Mouse (Mus musculus) thymus, adult 2 months (tissue): Measurements from ENCODE around the gene Zbtb6. TPM values are rescaled to one million over a fixed set of nuclear protein-coding genes. Genes with fewer than 3 reads are reported as not detected.
A peak's percentile ranks its signal among the peaks of the same experiment; 100 is the strongest.

Source experiments
- DNase-seq: peaks from one replicate; pipeline ENCODE4 v3.0.0; 2021
- H3K27ac ChIP-seq: fragments of 200-500 bp; 2 replicates; pipeline ENCODE4 v1.5.1; 2012; ENCODE audit warnings: low read length, control low read depth; ENCODE audit not compliant: control insufficient read depth, insufficient read depth
- H3K27me3 ChIP-seq: fragments of 200-500 bp; 2 replicates; pipeline ENCODE4 v1.6.1; 2012; ENCODE audit warnings: mild to moderate bottlenecking, low read length, moderate library complexity, mixed read lengths; ENCODE audit not compliant: control insufficient read depth, insufficient read depth
- H3K36me3 ChIP-seq: fragments of 200-500 bp; 2 replicates; pipeline ENCODE4 v1.6.1; 2012; ENCODE audit warnings: mild to moderate bottlenecking, low read length, moderate library complexity; ENCODE audit not compliant: control insufficient read depth, insufficient read depth
- H3K4me1 ChIP-seq: fragments of 200-500 bp; replicated peaks from 2 replicates; pipeline ENCODE4 v1.6.1; 2012; ENCODE audit warnings: low read length; ENCODE audit not compliant: control insufficient read depth, insufficient read depth
- H3K4me3 ChIP-seq: fragments of 200-500 bp; 2 replicates; pipeline ENCODE4 v1.5.1; 2012; ENCODE audit warnings: mild to moderate bottlenecking, low read length, control low read depth, moderate library complexity; ENCODE audit not compliant: control insufficient read depth, insufficient read depth
- CTCF ChIP-seq: fragments of 200-500 bp; IDR thresholded peaks from 2 replicates; pipeline ENCODE4 v1.5.1; 2012; ENCODE audit warnings: mild to moderate bottlenecking, control low read depth, low read length, moderate library complexity, borderline replicate concordance; ENCODE audit not compliant: control insufficient read depth, poor library complexity, insufficient read depth; ENCODE audit errors: extremely low read depth
- POLR2A ChIP-seq: fragments of 200-500 bp; IDR thresholded peaks from 2 replicates; pipeline ENCODE4 v1.6.1; 2012; ENCODE audit warnings: mild to moderate bottlenecking, low read length, control low read depth, moderate library complexity; ENCODE audit not compliant: control insufficient read depth, poor library complexity, insufficient read depth; ENCODE audit errors: extremely low read depth
- WGBS: fragments of 180-500 bp; shearing (Covaris S2); methylation state at CpG from one replicate; pipeline ENCODE4 v1.1.7; 2018; 5-methylcytosine and 5-hydroxymethylcytosine counted together
- polyA plus RNA-seq: library from polyadenylated mRNA; depleted of rRNA; stranded (reverse); fragments of >200 nt; gene quantifications from 2 replicates; pipeline ENCODE4 v1.2.3, GENCODE M21; 2012

Gene Zbtb6
- polyA plus RNA-seq, 1 experiment = 3.6 TPM

GRCm38 (mm10) chr2:37479559-37479958 is 36.6 kb upstream of the Zbtb6 start:
- H3K36me3 ChIP-seq = peaks cover 27% of the 10 kb centered on the region
- TF ChIP-seq CTCF (no peak), POLR2A (no peak)
- DNase-seq = no peak
- no peak overlapping the region for H3K27ac ChIP-seq
- no peaks in the 10 kb centered on the region for H3K27me3 ChIP-seq
- H3K4me3 ChIP-seq = no peak overlapping the region
- no peaks in the 10 kb centered on the region for H3K4me1 ChIP-seq

- WGBS = 97% methylated on average over 4 of the region's 4 CpGs
- H3K27ac ChIP-seq = no peak overlapping the region
- H3K4me3 ChIP-seq = no peak overlapping the region
- no peak for DNase-seq
- no peaks in the 10 kb centered on the region for H3K4me1 ChIP-seq
- peaks cover 4% of the 10 kb centered on the region; the same call in 1 of the 2 replicates for H3K36me3 ChIP-seq
- TF ChIP-seq POLR2A (no peak), CTCF (no peak)
- H3K27me3 ChIP-seq = no peaks in the 10 kb centered on the region
These were observed 23.3 kb upstream of the Zbtb6 start for GRCm38 (mm10) chr2:37466266-37466665.

DNA sequence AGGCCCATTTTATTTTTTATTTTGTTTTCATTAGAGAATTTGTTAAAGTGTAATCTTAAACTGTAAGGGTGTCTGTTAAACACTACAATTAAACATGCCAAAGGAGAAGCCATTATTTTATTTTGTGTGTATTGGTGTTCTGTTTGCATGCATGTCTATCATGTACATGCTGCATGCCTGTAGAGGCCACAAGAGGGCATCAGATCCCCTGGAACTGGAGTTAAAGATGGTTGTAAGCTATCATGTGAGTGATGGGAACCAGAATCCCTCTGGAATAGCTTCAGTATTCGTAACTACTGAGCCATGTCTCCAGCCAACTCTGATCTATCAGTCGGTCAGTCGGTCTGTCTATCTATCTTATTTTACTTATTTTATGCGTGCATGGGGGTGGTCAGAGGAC is 17.7 kb upstream of the Zbtb6 start:
- TF ChIP-seq POLR2A = no peak
- no peak for TF ChIP-seq CTCF
- no peaks in the 10 kb centered on the region for H3K36me3 ChIP-seq
- DNase-seq = no peak
- H3K27me3 ChIP-seq = no peaks in the 10 kb centered on the region
- no peak overlapping the region for H3K4me3 ChIP-seq
- no peaks in the 10 kb centered on the region for H3K4me1 ChIP-seq
- 97% methylated on average over 4 of the region's 4 CpGs for WGBS
- no peak overlapping the region for H3K27ac ChIP-seq

DNA sequence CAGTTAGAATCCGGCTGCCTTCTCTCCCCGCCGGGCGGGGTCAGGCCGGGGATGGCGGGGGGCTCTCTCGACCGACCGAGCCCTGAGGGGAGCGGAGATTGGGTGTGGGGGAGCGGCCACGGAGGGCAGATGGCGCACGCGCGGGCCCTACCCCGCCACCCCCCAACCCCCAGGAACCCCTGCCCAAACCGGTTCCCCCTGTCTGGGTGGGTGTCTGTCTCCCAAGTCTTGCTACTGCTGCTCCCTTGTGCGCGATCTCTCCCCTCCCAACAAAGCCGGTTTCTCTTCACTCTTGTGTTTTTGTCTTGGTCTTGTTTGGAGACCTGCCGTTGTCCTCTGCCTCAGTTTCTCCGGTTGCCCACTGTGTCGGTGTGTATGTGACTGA is 9.4 kb upstream of the Zbtb6 start:
- no peak for DNase-seq
- Histone ChIP-seq H3K36me3 (no peaks in the 10 kb centered on the region), H3K27me3 (no peaks in the 10 kb centered on the region), H3K4me3 (peak overlapping the region; percentile 94), H3K27ac (no peak overlapping the region), H3K4me1 (peaks cover 9% of the 10 kb centered on the region)
- WGBS = 2% methylated on average over 23 of the region's 24 CpGs
- TF ChIP-seq POLR2A (no peak), CTCF (no peak)

DNA sequence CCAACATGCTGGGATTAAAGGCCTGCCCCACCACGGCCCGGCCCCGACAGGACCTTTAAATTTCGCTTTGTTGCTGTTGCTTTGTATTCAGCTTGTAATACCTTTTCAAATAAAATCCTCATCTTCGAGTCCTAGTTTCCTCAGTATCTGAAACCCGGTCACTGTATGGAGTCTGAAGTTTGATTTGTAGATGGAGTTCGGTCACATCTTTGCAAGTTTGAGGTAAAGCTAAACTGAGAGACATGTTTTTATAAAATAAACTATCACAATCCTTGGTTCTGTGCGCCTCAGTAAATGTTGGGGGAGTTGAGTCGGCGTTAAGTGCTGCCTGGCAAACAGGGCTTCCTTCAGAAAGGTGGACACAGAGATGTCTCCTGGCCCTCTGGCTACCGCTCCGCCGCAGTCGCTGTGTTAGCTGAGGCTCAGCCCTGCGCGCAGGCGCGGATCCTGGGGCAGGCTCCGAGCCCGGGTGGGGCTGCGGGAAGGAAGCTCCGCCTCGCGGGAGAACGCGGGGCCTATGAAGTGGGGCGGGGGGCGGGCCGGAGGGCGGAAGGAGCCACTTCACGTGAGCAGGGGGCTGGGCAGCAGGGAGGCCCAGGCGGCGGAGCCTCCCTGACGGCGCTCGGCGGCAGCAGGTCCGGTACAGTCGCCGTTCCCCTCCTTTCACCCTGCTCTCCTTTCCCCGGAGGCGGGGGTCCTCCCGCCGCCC is 8.8 kb upstream of the Zbtb6 start:
- TF ChIP-seq CTCF (peak; percentile 36; the same call in 1 of the 2 replicates), POLR2A (peak; percentile 75; the same call in 1 of the 2 replicates)
- Histone ChIP-seq H3K36me3 (no peaks in the 10 kb centered on the region), H3K27me3 (no peaks in the 10 kb centered on the region), H3K27ac (0 out of 2 replicates have a peak overlapping the region, but pooled peaks have one; percentile 30), H3K4me1 (peaks cover 9% of the 10 kb centered on the region), H3K4me3 (peak overlapping the region; percentile 94)
- peak; percentile 91 for DNase-seq
- 8% methylated on average over 43 of the region's 44 CpGs for WGBS

DNA sequence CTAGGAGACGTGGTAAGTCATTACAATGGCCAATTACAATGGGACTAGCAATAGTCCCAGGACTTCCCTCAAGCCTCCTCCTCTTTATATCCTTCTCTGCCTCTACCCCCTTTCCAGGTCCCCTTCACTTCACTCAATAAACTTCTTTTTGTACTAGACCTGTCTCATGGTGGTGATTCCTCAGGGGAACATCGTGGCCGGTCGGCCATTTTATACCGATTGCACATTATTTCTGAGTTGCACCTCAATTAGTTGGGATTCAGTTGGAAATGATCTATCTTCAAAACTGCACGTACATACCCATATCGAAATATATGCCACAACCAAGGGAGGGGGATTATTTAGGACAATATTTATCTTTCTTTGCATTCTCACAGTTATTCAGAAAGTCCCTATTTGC is 11.4 kb downstream of the Zbtb6 start:
- DNase-seq = no peak
- no peak overlapping the region for H3K4me3 ChIP-seq
- H3K4me1 ChIP-seq = peaks cover 2% of the 10 kb centered on the region; the same call in 1 of the 2 replicates
- 52% methylated on average over 7 of the region's 7 CpGs for WGBS
- peaks cover 8% of the 10 kb centered on the region for H3K36me3 ChIP-seq
- H3K27me3 ChIP-seq = no peaks in the 10 kb centered on the region
- no peak overlapping the region for H3K27ac ChIP-seq
- TF ChIP-seq CTCF (no peak), POLR2A (no peak)

- TF ChIP-seq CTCF (no peak), POLR2A (peak; percentile 41; the same call in 1 of the 2 replicates)
- peak overlapping the region; percentile 57 for H3K27ac ChIP-seq
- peak; percentile 82 for DNase-seq
- H3K27me3 ChIP-seq = no peaks in the 10 kb centered on the region
- H3K4me1 ChIP-seq = peaks cover 2% of the 10 kb centered on the region; the same call in 1 of the 2 replicates
- H3K4me3 ChIP-seq = peak overlapping the region; percentile 95
- under 1% methylated on average over 38 of the region's 38 CpGs for WGBS
- peaks cover 8% of the 10 kb centered on the region for H3K36me3 ChIP-seq
These were observed 12.1 kb downstream of the Zbtb6 start for GRCm38 (mm10) chr2:37430593-37431464.
